Mouse (Mus musculus) lung, embryonic 15.5 days (tissue): ENCODE measurements around the gene Olfr613. TPM values are rescaled to one million over a fixed set of nuclear protein-coding genes. Genes with fewer than 3 reads are reported as not detected.
"Not testable (repeated sequence)": the region's sequence is repeated elsewhere in the genome, so short reads cannot be mapped to it uniquely, and the experiment has no call there.

Experiments used
- ATAC-seq: fragments of 200-750 bp; cut with Nextera tagmentation; 2 replicates; pipeline ENCODE4 v1.8.0; 2017; ENCODE audit warnings: moderate number of reproducible peaks, borderline replicate concordance; ENCODE audit not compliant: low FRiP score, low TSS enrichment; ENCODE audit errors: extremely low read depth
- H3K27ac ChIP-seq: fragments of 300-500 bp; sonication (generic); 2 replicates; pipeline ENCODE4 v1.5.1; 2015; ENCODE audit warnings: moderate library complexity, mild to moderate bottlenecking, inconsistent platforms
- H3K27me3 ChIP-seq: fragments of 300-500 bp; sonication (generic); 2 replicates; pipeline ENCODE4 v1.6.1; 2015; ENCODE audit warnings: inconsistent platforms
- H3K36me3 ChIP-seq: fragments of 300-500 bp; sonication (generic); 2 replicates; pipeline ENCODE4 v1.6.1; 2015; ENCODE audit warnings: inconsistent platforms
- H3K4me1 ChIP-seq: fragments of 300-500 bp; sonication (generic); 2 replicates; pipeline ENCODE4 v1.6.1; 2015; ENCODE audit warnings: inconsistent platforms
- H3K4me2 ChIP-seq: fragments of 300-500 bp; sonication (generic); 2 replicates; pipeline ENCODE4 v1.6.1; 2015; ENCODE audit warnings: inconsistent platforms, mild to moderate bottlenecking, moderate library complexity
- H3K4me3 ChIP-seq: fragments of 300-500 bp; sonication (generic); 2 replicates; pipeline ENCODE4 v1.5.1; 2015; ENCODE audit warnings: mild to moderate bottlenecking, inconsistent platforms
- H3K9ac ChIP-seq: fragments of 300-500 bp; sonication (generic); 2 replicates; pipeline ENCODE4 v1.6.1; 2015; ENCODE audit warnings: inconsistent platforms
- H3K9me3 ChIP-seq: fragments of 300-500 bp; sonication (generic); 2 replicates; pipeline ENCODE4 v1.6.1; 2016; ENCODE audit warnings: inconsistent platforms
- WGBS: fragments of 180-500 bp; shearing (Covaris S2); methylation state at CpG from one replicate; pipeline ENCODE4 v1.1.7; 2015; 5-methylcytosine and 5-hydroxymethylcytosine counted together
- microRNA-seq: library from miRNA; unstranded; fragments of <30 nt; microRNA quantifications from one replicate; pipeline ENCODE4, GENCODE M21; 2016
- polyA plus RNA-seq: library from polyadenylated mRNA; unstranded; fragments of >200 nt; fragmentation: Nextera tagmentation; extraction: Ambion mirVana; gene quantifications from 2 replicates; pipeline ENCODE4 v1.2.1, GENCODE M21; 2015

Olfr613 gene
- not detected in 2 replicates for polyA plus RNA-seq

GRCm38 (mm10) chr7:103547774-103548173 lies at the start of gene Olfr613:
Gene Olfr613 (plus strand): TSS chr7:103548074.
- no peak for ATAC-seq
- 54% methylated on average over 2 of the region's 2 CpGs for WGBS
- Histone ChIP-seq H3K27me3 (no peaks in the 10 kb centered on the region), H3K36me3 (no peaks in the 10 kb centered on the region), H3K27ac (no peak within 1 kb of the TSS), H3K9ac (no peak within 1 kb of the TSS), H3K4me1 (no peaks in the 10 kb centered on the region), H3K9me3 (no peaks in the 10 kb centered on the region), H3K4me2 (no peak within 1 kb of the TSS), H3K4me3 (no peak within 1 kb of the TSS)

DNA sequence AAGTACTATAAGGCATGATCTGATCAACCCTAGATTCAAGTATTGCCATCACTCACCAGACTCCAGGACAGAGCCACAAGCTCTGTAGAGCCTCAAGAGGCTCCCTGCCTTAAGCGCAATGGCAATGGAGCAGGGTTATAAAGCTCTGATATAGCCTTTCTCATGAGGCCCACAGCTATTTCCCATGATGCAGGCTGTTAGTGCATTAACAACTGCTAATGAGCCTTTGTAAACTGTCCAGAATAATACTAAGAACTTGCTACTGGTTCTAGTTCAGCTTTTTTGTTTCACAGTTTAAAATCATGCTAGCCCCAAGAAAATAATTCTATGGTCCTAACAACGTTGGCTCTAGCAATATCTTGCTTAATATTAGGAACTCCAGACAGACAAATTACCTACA lies 35.9 kb upstream of the Olfr613 start, which contains the start of gene Olfr610:
TSS of gene Olfr610 (minus strand) at position 101 of the 400 bp plus-strand sequence.
- H3K27me3 ChIP-seq: no peaks in the 10 kb centered on the region
- H3K9me3 ChIP-seq: no peaks in the 10 kb centered on the region
- H3K27ac ChIP-seq: no peak within 1 kb of the TSS
- WGBS: 82% methylated on average over 2 of the region's 2 CpGs
- ATAC-seq: no peak
- no peak within 1 kb of the TSS for H3K4me3 ChIP-seq
- no peaks in the 10 kb centered on the region for H3K4me1 ChIP-seq
- no peak within 1 kb of the TSS for H3K9ac ChIP-seq
- H3K4me2 ChIP-seq: no peak within 1 kb of the TSS
- no peaks in the 10 kb centered on the region for H3K36me3 ChIP-seq

DNA sequence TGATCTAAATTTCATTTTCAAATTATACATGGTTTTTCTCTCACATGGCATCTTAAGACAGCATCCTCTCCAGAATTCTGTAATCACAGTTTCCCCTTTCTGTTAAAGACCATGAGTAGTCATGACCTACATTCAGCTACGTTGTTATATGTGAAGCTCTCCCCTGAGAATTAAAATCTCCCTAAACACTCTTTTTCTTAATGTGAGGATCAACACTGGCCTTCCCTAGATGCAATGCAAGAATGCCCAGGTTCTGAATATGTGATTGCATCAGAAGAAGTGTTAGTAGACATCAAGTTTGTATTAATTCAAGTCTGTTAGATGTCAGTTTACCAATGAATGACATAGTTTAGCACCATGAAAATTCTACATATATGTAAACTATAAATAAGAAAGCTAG lies 27.1 kb upstream of the Olfr613 start, which contains the start of gene Olfr611:
TSS of gene Olfr611 (minus strand) at position 101 of the 400 bp plus-strand sequence.
- not testable (repeated sequence) for H3K9ac ChIP-seq, H3K4me3 ChIP-seq, H3K9me3 ChIP-seq, H3K4me2 ChIP-seq, ATAC-seq, H3K27me3 ChIP-seq, H3K4me1 ChIP-seq, H3K36me3 ChIP-seq, H3K27ac ChIP-seq
- 31% methylated on average over 1 of the region's 1 CpGs for WGBS

- H3K27me3 ChIP-seq, H3K9me3 ChIP-seq, ATAC-seq, H3K4me1 ChIP-seq, H3K9ac ChIP-seq, H3K27ac ChIP-seq, H3K4me2 ChIP-seq, H3K36me3 ChIP-seq, H3K4me3 ChIP-seq: not testable (repeated sequence)
- WGBS: 75% methylated on average over 2 of the region's 2 CpGs
Observed at GRCm38 (mm10) chr7:103542617-103543016, 5.3 kb upstream of the Olfr613 start, which contains the start of gene Olfr612. Gene Olfr612 (minus strand): TSS chr7:103542717.

- ATAC-seq: no peak
- no peaks in the 10 kb centered on the region for H3K36me3 ChIP-seq
- H3K4me3 ChIP-seq: no peak within 1 kb of the TSS
- WGBS: 79% methylated on average over 2 of the region's 2 CpGs
- no peak within 1 kb of the TSS for H3K27ac ChIP-seq
- H3K4me1 ChIP-seq: no peaks in the 10 kb centered on the region
- H3K9me3 ChIP-seq: no peaks in the 10 kb centered on the region
- no peaks in the 10 kb centered on the region for H3K27me3 ChIP-seq
- no peak within 1 kb of the TSS for H3K9ac ChIP-seq
- H3K4me2 ChIP-seq: no peak within 1 kb of the TSS
Observed at GRCm38 (mm10) chr7:103555779-103556178, 7.9 kb downstream of the Olfr613 start, which contains the start of gene Olfr615. Gene Olfr615 (plus strand): TSS chr7:103556079.

DNA sequence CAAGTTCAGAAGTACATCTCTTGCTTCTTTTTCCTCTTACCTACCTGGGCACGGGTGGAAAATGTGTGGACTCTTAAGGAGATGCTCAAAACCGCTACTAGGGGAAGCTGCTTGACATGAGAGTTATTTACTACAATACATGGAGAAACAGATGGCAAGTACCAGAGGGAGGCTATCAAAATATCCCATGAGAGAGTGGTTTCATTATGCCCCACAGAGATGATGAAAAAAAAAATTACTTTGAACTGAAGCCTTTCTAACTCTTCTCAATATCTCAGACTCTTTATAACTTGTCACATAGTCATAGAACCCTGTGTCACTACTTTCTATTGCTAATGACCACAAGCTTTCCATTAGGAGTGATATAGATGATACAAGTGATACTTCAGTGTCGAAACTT lies 21.2 kb downstream of the Olfr613 start, which contains the start of gene Olfr616:
TSS of gene Olfr616 (minus strand) at position 101 of the 400 bp plus-strand sequence.
- H3K36me3 ChIP-seq: no peaks in the 10 kb centered on the region
- H3K9me3 ChIP-seq: no peaks in the 10 kb centered on the region
- H3K4me3 ChIP-seq: no peak within 1 kb of the TSS
- 67% methylated on average over 3 of the region's 3 CpGs for WGBS
- H3K4me2 ChIP-seq: no peak within 1 kb of the TSS
- H3K27ac ChIP-seq: no peak within 1 kb of the TSS
- ATAC-seq: no peak
- no peak within 1 kb of the TSS for H3K9ac ChIP-seq
- H3K27me3 ChIP-seq: no peaks in the 10 kb centered on the region
- H3K4me1 ChIP-seq: no peaks in the 10 kb centered on the region

DNA sequence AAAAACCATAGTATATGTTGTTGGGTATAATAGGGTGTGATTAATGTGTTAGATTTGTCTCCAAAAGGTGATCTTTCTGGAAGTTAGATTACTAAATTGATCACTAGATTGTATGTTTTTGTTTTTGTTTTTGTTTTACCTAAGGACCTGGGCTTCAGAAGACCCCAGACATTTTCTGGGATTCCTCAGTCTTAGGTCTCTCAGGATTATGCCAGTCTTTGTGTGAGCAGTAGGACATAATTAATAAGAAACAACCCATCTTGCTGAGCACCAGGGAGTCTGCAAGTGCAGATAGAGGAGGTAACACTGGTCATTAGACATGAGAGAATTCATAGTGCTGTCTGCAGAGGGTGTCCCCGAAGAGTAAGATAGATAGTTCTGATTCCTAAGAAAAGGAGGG lies 24.9 kb downstream of the Olfr613 start, which contains the start of gene Olfr617:
TSS of gene Olfr617 (plus strand) at position 301 of the 400 bp plus-strand sequence.
- 83% methylated on average over 1 of the region's 1 CpGs for WGBS
- H3K27ac ChIP-seq: no peak within 1 kb of the TSS
- H3K4me3 ChIP-seq: no peak within 1 kb of the TSS

GRCm38 (mm10) chr7:103589803-103590202 lies 41.9 kb downstream of the Olfr613 start, which contains the start of gene Olfr618:
Gene Olfr618 (plus strand): TSS chr7:103590103.
- H3K27me3 ChIP-seq: no peaks in the 10 kb centered on the region
- H3K9me3 ChIP-seq: no peaks in the 10 kb centered on the region
- H3K4me3 ChIP-seq: no peak within 1 kb of the TSS
- no peak within 1 kb of the TSS for H3K27ac ChIP-seq
- 57% methylated on average over 2 of the region's 2 CpGs for WGBS
- H3K4me2 ChIP-seq: no peak within 1 kb of the TSS
- H3K36me3 ChIP-seq: no peaks in the 10 kb centered on the region
- no peak for ATAC-seq
- no peaks in the 10 kb centered on the region for H3K4me1 ChIP-seq
- H3K9ac ChIP-seq: no peak within 1 kb of the TSS

More for the DNA sequence above, 24.9 kb downstream of the Olfr613 start, which contains the start of gene Olfr617:
- Histone ChIP-seq H3K9ac (no peak within 1 kb of the TSS), H3K4me1 (no peaks in the 10 kb centered on the region), H3K4me2 (no peak within 1 kb of the TSS), H3K27me3 (no peaks in the 10 kb centered on the region), H3K36me3 (no peaks in the 10 kb centered on the region), H3K9me3 (no peaks in the 10 kb centered on the region)
- ATAC-seq: no peak

- Histone ChIP-seq H3K36me3 (no peaks in the 10 kb centered on the region), H3K9ac (no peak within 1 kb of the TSS), H3K4me2 (no peak within 1 kb of the TSS), H3K4me3 (no peak within 1 kb of the TSS), H3K27ac (no peak within 1 kb of the TSS), H3K9me3 (no peaks in the 10 kb centered on the region), H3K4me1 (no peaks in the 10 kb centered on the region), H3K27me3 (no peaks in the 10 kb centered on the region)
- ATAC-seq: no peak
Observed at GRCm38 (mm10) chr7:103600275-103600674, 52.4 kb downstream of the Olfr613 start, which contains the start of gene Olfr619. Gene Olfr619 (plus strand): TSS chr7:103600575.

Small RNA genes lying within 50 kb of the gene (microRNA-seq; reads per million reads assigned to microRNA genes)
- not detected for gene Gm26506

Other genes with a start within 250 kb of the Olfr613 start
- gene Olfr596, start 242.4 kb upstream of the Olfr613 start, polyA plus RNA-seq: not detected in 2 replicates
- gene Olfr597, start 231.8 kb upstream of the Olfr613 start, polyA plus RNA-seq: not detected in 2 replicates
- gene Olfr598, start 224.5 kb upstream of the Olfr613 start, polyA plus RNA-seq: not detected in 2 replicates
- not detected in 2 replicates for gene Olfr599, start 212.2 kb upstream of the Olfr613 start, polyA plus RNA-seq
- not detected in 2 replicates for gene Olfr600, start 198.4 kb upstream of the Olfr613 start, polyA plus RNA-seq
- gene Olfr601, start 185.4 kb upstream of the Olfr613 start, polyA plus RNA-seq: not detected in 2 replicates
- gene Olfr603, start 161.9 kb upstream of the Olfr613 start, polyA plus RNA-seq: not detected in 2 replicates
- not detected in 2 replicates for gene Usp17lc, start 133.0 kb upstream of the Olfr613 start, polyA plus RNA-seq
- not detected in 2 replicates for gene Olfr605, start 102.6 kb upstream of the Olfr613 start, polyA plus RNA-seq
- gene Olfr606, start 99.0 kb upstream of the Olfr613 start, polyA plus RNA-seq: not detected in 2 replicates
- gene Olfr607, start 83.9 kb upstream of the Olfr613 start, polyA plus RNA-seq: not detected in 2 replicates
- not detected in 2 replicates for gene Olfr608, start 78.2 kb upstream of the Olfr613 start, polyA plus RNA-seq
- gene Olfr609, start 50.0 kb upstream of the Olfr613 start, polyA plus RNA-seq: not detected in 2 replicates
- gene Olfr610, start 36.0 kb upstream of the Olfr613 start, polyA plus RNA-seq: not detected in 2 replicates
- gene Olfr611, start 27.2 kb upstream of the Olfr613 start, polyA plus RNA-seq: not detected in 2 replicates
- gene Olfr612, start 5.4 kb upstream of the Olfr613 start, polyA plus RNA-seq: not detected in 2 replicates
- gene Olfr615, start 8.0 kb downstream of the Olfr613 start, polyA plus RNA-seq: not detected in 2 replicates
- not detected in 2 replicates for gene Olfr616, start 21.1 kb downstream of the Olfr613 start, polyA plus RNA-seq
- not detected in 2 replicates for gene Olfr617, start 25.0 kb downstream of the Olfr613 start, polyA plus RNA-seq
- gene Olfr618, start 42.0 kb downstream of the Olfr613 start, polyA plus RNA-seq: not detected in 2 replicates
- not detected in 2 replicates for gene Olfr619, start 52.5 kb downstream of the Olfr613 start, polyA plus RNA-seq
- gene Olfr620, start 64.5 kb downstream of the Olfr613 start, polyA plus RNA-seq: not detected in 2 replicates
- gene Olfr622, start 94.6 kb downstream of the Olfr613 start, polyA plus RNA-seq: not detected in 2 replicates
- not detected in 2 replicates for gene Olfr623, start 115.6 kb downstream of the Olfr613 start, polyA plus RNA-seq
- 0.04 TPM in 1 of 2 replicates, not detected in the other for gene Olfr624, start 123.1 kb downstream of the Olfr613 start, polyA plus RNA-seq
- not detected in 2 replicates for gene Olfr625-ps1, start 134.6 kb downstream of the Olfr613 start, polyA plus RNA-seq
- gene Olfr243, start 166.6 kb downstream of the Olfr613 start, polyA plus RNA-seq: not detected in 2 replicates
- not detected in 2 replicates for gene Olfr628, start 182.3 kb downstream of the Olfr613 start, polyA plus RNA-seq
- not detected in 2 replicates for gene Olfr629, start 196.9 kb downstream of the Olfr613 start, polyA plus RNA-seq
- gene Olfr630, start 209.3 kb downstream of the Olfr613 start, polyA plus RNA-seq: not detected in 2 replicates
- not detected in 2 replicates for gene Olfr69, start 223.5 kb downstream of the Olfr613 start, polyA plus RNA-seq
- gene Olfr68, start 231.6 kb downstream of the Olfr613 start, polyA plus RNA-seq: not detected in 2 replicates
- gene Olfr67, start 243.7 kb downstream of the Olfr613 start, polyA plus RNA-seq: not detected in 2 replicates